Mouse (Mus musculus): ENCODE data around the gene Pitx1. TPM values are rescaled to one million over a fixed set of nuclear protein-coding genes. Genes with fewer than 3 reads are reported as not detected.

The Pitx1 gene
- polyA plus RNA-seq, 2 experiments: 59.5 to 63.1 TPM

DNA sequence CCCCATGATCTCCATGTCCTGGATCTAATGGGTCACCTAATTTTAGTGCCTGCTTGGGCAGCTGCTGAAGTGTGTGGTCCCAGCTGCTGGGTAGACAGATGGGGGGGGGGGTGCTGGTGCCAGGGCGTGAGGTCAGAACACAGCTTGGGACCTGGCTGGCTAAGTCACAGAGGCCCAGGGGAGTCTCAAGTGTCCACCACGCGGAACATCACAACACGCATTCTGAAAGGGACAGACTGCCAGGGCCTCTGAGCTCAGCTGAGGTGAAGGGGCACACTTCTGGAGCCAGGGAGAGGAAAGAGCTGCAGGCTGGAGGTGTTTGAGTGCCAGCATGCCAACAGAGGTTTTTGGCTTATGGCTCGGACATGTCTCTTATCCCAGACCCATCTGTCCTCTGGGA, 14.7 kb upstream of the Pitx1 start:
- TF ChIP-seq POLR2A (IDR thresholded peaks at IDR 0.05; ENCODE audit: borderline replicate concordance, extremely low read depth, insufficient read depth, insufficient read length): no peak
- peaks cover 10% of the 10 kb centered on the region for H3K4me1 ChIP-seq (ENCODE audit: control insufficient read depth, insufficient read depth, low read length)
- 73% methylated on average over 5 of the region's 5 CpGs for WGBS
- ATAC-seq (ENCODE audit: low FRiP score, low read depth): no peak
- peaks cover 26% of the 10 kb centered on the region; the same call in 1 of the 2 replicates for H3K27me3 ChIP-seq (ENCODE audit: control insufficient read depth, insufficient read depth, low read length)
- H3K4me2 ChIP-seq (replicated peaks; ENCODE audit: low read depth, low read length, severe bottlenecking): no peak overlapping the region
- no peak for DNase-seq (ENCODE audit: low spot score)
- no peak overlapping the region for H3K4me3 ChIP-seq (replicated peaks; ENCODE audit: low read length)
- no peaks in the 10 kb centered on the region for H3K9me3 ChIP-seq (ENCODE audit: control insufficient read depth, low read length)
- no peaks in the 10 kb centered on the region for H3K36me3 ChIP-seq (ENCODE audit: control insufficient read depth, insufficient read depth, low read length)
- H3K9ac ChIP-seq (ENCODE audit: low read depth, low read length, severe bottlenecking): no peak overlapping the region
- H3K27ac ChIP-seq (replicated peaks; ENCODE audit: low read depth, low read length): no peak overlapping the region

DNA sequence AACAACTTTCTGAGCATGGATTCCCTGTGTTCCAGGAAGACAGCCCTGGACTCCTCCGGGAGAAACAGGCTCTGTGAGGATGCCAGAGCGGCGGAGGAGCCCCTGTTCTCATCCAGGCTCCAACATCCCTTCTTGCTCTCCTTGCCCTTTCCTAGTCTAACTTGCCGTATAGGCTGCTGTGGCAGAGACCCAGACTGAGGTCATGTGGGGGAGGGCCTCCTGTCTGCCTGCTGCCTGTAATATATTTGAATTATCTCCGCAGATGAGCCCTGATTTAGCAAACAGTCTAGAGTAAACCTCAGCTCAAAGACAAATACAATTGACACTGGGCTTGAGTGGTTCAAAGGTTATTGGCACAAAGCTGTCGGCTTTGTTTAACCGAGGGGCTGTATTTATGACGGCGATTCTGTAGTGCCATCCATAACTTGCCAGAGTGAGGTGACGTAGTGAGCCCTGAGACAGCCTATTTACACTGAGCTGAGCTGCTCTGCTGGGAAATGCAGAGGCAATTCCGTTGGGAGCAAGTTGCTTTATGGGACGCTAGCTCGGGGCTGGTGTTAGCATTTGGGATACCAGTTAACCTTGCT, 12.7 kb upstream of the Pitx1 start:
- Histone ChIP-seq H3K4me1 (ENCODE audit: control insufficient read depth, insufficient read depth, low read length) (peaks cover 10% of the 10 kb centered on the region), H3K9me3 (ENCODE audit: control insufficient read depth, low read length) (no peaks in the 10 kb centered on the region), H3K36me3 (ENCODE audit: control insufficient read depth, insufficient read depth, low read length) (no peaks in the 10 kb centered on the region), H3K9ac (ENCODE audit: low read depth, low read length, severe bottlenecking) (no peak overlapping the region), H3K4me2 (replicated peaks; ENCODE audit: low read depth, low read length, severe bottlenecking) (no peak overlapping the region), H3K27me3 (ENCODE audit: control insufficient read depth, insufficient read depth, low read length) (peaks cover 32% of the 10 kb centered on the region; the same call in 1 of the 2 replicates), H3K27ac (replicated peaks; ENCODE audit: low read depth, low read length) (no peak overlapping the region), H3K4me3 (replicated peaks; ENCODE audit: low read length) (no peak overlapping the region)
- DNase-seq (ENCODE audit: low spot score) (no peak), ATAC-seq (ENCODE audit: low FRiP score, low read depth) (no peak)
- no peak for TF ChIP-seq POLR2A (IDR thresholded peaks at IDR 0.05; ENCODE audit: borderline replicate concordance, extremely low read depth, insufficient read depth, insufficient read length)
- 36% methylated on average over 13 of the region's 13 CpGs for WGBS

GRCm38 (mm10) chr13:55847805-55848204, 11.8 kb upstream of the Pitx1 start:
- no peaks in the 10 kb centered on the region for H3K36me3 ChIP-seq (ENCODE audit: control insufficient read depth, insufficient read depth, low read length)
- no peak overlapping the region for H3K4me2 ChIP-seq (replicated peaks; ENCODE audit: low read depth, low read length, severe bottlenecking)
- H3K27ac ChIP-seq (replicated peaks; ENCODE audit: low read depth, low read length): no peak overlapping the region
- peaks cover 10% of the 10 kb centered on the region for H3K4me1 ChIP-seq (ENCODE audit: control insufficient read depth, insufficient read depth, low read length)
- ATAC-seq (ENCODE audit: low FRiP score, low read depth) (no peak), DNase-seq (ENCODE audit: low spot score) (no peak)
- H3K9ac ChIP-seq (ENCODE audit: low read depth, low read length, severe bottlenecking): no peak overlapping the region
- H3K27me3 ChIP-seq (ENCODE audit: control insufficient read depth, insufficient read depth, low read length): peaks cover 31% of the 10 kb centered on the region; the same call in 1 of the 2 replicates
- H3K9me3 ChIP-seq (ENCODE audit: control insufficient read depth, low read length): no peaks in the 10 kb centered on the region
- no peak overlapping the region for H3K4me3 ChIP-seq (replicated peaks; ENCODE audit: low read length)
- WGBS: 26% methylated on average over 10 of the region's 10 CpGs
- TF ChIP-seq POLR2A (IDR thresholded peaks at IDR 0.05; ENCODE audit: borderline replicate concordance, extremely low read depth, insufficient read depth, insufficient read length): no peak

GRCm38 (mm10) chr13:55843700-55844099, 7.7 kb upstream of the Pitx1 start:
- no peak for TF ChIP-seq POLR2A (IDR thresholded peaks at IDR 0.05; ENCODE audit: borderline replicate concordance, extremely low read depth, insufficient read depth, insufficient read length)
- WGBS: 100% methylated on average over 1 of the region's 1 CpGs
- Histone ChIP-seq H3K27ac (replicated peaks; ENCODE audit: low read depth, low read length) (no peak overlapping the region), H3K4me1 (ENCODE audit: control insufficient read depth, insufficient read depth, low read length) (peaks cover 23% of the 10 kb centered on the region), H3K36me3 (ENCODE audit: control insufficient read depth, insufficient read depth, low read length) (no peaks in the 10 kb centered on the region), H3K4me3 (replicated peaks; ENCODE audit: low read length) (no peak overlapping the region), H3K27me3 (ENCODE audit: control insufficient read depth, insufficient read depth, low read length) (peaks cover 59% of the 10 kb centered on the region), H3K9ac (ENCODE audit: low read depth, low read length, severe bottlenecking) (no peak overlapping the region), H3K9me3 (ENCODE audit: control insufficient read depth, low read length) (no peaks in the 10 kb centered on the region), H3K4me2 (replicated peaks; ENCODE audit: low read depth, low read length, severe bottlenecking) (no peak overlapping the region)
- DNase-seq (ENCODE audit: low spot score) (no peak), ATAC-seq (ENCODE audit: low FRiP score, low read depth) (no peak)

- no peak for TF ChIP-seq POLR2A (IDR thresholded peaks at IDR 0.05; ENCODE audit: borderline replicate concordance, extremely low read depth, insufficient read depth, insufficient read length)
- WGBS: 25% methylated on average over 14 of the region's 14 CpGs
- H3K9ac ChIP-seq (ENCODE audit: low read depth, low read length, severe bottlenecking): no peak overlapping the region
- ATAC-seq (ENCODE audit: low FRiP score, low read depth): no peak
- H3K27ac ChIP-seq (replicated peaks; ENCODE audit: low read depth, low read length): no peak overlapping the region
- H3K4me3 ChIP-seq (replicated peaks; ENCODE audit: low read length): no peak overlapping the region
- peaks cover 17% of the 10 kb centered on the region; the same call in 1 of the 2 replicates for H3K4me1 ChIP-seq (ENCODE audit: control insufficient read depth, insufficient read depth, low read length)
- H3K36me3 ChIP-seq (ENCODE audit: control insufficient read depth, insufficient read depth, low read length): no peaks in the 10 kb centered on the region
- H3K9me3 ChIP-seq (ENCODE audit: control insufficient read depth, low read length): no peaks in the 10 kb centered on the region
- DNase-seq (ENCODE audit: low spot score): no peak
- no peak overlapping the region for H3K4me2 ChIP-seq (replicated peaks; ENCODE audit: low read depth, low read length, severe bottlenecking)
- H3K27me3 ChIP-seq (ENCODE audit: control insufficient read depth, insufficient read depth, low read length): peaks cover 72% of the 10 kb centered on the region
Measured at GRCm38 (mm10) chr13:55840223-55840622, 4.2 kb upstream of the Pitx1 start.
